Mouse (Mus musculus): ENCODE measurements around the gene Efcab11.

Gene Efcab11

GRCm38 (mm10) chr12:99795921-99796320 is 88.3 kb downstream of the Efcab11 start:
- DNase-seq = no peak

DNA sequence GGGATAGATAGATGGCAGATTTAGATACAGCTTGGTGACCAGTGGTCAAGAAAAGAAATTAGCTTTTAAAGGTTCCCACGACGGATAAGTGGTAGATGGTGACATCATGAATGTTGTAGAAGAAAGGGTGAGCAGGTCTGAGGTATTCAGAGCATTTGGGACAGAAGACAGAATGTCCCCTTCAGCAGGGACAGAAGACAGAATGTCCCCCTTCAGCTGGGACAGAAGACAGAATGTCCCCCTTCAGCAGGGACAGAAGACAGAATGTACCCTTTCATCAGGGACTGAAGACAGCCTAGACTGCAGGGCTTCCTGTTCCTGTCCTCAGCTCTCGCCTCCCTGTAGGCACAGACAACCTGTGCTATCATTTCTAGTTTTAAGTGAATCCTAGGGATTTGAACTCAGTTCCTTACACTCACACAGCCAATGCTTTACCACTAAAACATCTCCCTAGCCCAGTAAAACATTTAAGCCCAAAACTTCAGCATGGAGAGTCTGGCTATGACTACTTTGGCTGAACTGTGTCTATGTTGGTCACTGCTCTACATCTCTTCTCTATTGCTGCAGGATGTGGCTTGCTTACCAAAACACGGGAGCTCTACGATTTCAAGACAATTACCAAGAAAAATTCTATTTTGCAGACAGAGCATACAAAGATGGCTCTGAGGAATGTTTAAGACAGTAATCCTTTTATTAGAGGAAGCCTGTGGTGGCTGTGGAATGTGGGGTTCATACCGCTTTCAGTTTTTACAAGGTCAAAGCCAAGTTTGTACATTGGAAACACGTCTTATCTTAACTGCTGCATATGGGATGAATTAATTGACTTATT is 89.2 kb downstream of the Efcab11 start:
- no peak for DNase-seq

GRCm38 (mm10) chr12:99794158-99794515 is 90.1 kb downstream of the Efcab11 start:
- DNase-seq = peak in 1 of 2 experiments; percentile 12

DNA sequence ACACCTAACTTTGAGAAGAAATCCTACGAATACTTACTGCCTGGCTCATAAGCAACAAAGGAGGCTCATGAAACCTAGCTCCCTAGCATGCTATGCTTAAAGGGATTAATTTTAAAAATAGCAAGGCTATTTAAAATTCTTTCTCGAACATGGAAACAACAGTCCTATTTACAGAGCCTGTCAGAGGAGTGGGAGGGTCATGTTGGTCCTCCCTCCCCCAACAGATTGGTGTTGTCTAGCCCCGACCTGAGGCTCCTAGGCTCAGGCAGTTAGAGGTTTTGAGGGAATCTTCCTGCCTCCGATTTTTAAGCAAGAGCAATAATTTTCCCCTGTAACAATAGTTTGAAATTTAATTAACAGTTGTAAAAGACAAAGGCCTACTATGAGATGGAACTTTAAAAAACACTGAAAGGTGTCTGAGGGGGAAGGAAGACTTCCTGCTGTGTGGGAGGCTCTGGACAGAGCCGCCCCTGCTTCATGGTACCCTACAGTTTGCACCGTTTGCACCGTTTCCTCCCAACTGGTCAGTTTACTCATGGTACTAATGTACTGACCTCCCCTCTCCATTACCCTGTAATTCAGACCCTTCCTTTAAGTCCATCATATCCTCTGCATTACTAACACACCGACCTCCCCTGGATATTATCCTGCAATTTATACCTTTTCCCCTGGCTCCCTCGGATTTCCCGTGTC is 90.6 kb downstream of the Efcab11 start:
- no peak for DNase-seq

GRCm38 (mm10) chr12:99789283-99789960 is 94.8 kb downstream of the Efcab11 start:
- no peak for DNase-seq

DNA sequence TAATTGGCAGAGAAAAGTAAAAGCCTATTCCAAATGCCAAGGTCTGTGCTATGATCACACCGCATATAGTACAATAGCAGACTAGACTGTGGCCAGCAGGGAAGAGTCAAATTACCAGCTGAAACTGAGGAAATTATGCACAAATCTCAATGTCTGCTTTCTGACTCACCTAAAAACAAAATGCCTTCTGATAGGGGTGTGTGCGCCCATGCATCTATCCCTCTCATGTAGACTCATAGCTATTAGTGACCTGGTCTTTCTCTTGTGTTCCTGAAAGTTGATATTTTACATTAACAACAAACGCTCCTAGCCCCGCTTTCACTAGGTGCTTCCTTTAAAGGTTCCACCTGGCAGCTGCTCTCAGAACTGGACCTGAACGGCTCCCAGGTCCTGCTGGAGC is 102.5 kb downstream of the Efcab11 start:
- no peak for DNase-seq

GRCm38 (mm10) chr12:99780396-99780795 is 103.8 kb downstream of the Efcab11 start:
- no peak for DNase-seq

DNA sequence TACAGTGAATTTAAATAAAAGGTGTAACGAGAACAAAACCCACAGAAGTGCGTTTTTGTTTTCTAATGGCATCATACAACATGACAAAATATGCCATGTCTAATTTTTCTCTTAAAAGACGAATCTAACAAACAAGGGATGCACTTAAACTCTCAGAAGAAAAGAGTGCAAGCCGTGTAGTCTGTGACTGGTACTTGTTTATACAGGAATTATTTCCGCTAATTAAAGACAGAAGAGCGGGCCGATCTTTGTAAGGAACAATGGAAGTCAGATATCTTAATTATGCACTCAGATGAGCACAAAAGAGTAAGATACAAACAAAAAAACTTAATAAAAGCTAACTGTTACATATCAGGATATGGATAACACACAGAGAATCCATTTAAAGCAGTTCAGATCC is 104.3 kb downstream of the Efcab11 start:
- no peak for DNase-seq

- DNase-seq = no peak
Observed at GRCm38 (mm10) chr12:99776497-99777139, 107.6 kb downstream of the Efcab11 start.

- DNase-seq = no peak
Observed at GRCm38 (mm10) chr12:99774864-99775263, 109.4 kb downstream of the Efcab11 start.

DNA sequence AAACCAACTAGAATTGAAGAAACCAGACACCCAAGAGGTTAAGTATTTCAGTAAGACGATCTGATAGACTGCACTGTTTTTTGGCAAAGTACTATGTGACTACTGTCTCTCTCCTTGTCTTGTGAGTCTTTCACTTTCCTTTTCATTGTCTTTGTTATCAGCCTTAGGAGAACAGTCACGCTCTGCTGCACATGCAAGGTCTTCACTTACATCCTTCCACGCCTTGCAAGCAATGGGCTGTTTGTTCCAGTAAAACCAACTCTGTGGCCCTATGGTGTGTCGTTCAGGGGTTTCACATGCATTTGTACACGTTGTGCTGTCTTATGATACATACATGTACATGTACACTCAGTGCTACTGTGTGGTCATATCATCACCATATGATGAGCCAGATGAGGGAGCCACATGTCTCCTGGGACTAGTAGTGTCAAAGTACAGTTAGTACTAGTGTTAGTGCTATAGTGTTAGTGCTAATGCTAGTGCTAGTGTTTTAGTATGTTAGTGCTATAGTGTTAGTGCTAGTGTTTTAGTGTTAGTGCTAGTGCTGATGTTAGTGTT is 110.5 kb downstream of the Efcab11 start:
- DNase-seq = no peak

GRCm38 (mm10) chr12:99771018-99771417 is 113.2 kb downstream of the Efcab11 start:
- DNase-seq = no peak

DNA sequence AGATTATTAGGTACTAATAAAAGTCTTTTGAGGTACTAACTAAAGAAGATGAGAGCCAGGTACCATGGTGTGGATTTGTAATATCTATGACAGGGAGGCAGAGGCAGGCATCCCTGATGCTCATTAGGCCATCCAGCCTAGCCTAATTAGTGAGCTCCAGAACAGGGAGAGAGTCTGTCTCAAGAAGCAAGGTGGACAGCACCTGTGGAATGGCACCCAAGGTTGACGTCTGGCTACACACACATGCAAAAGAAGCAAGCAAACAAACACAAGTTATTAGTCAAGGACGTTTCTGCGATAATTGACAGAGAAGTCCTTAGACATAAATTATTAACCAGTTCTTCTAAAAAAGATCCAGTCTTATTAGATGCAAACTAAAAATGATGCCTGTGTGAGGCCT is 114.6 kb downstream of the Efcab11 start:
- DNase-seq = no peak

- no peak for DNase-seq
Observed at GRCm38 (mm10) chr12:99767691-99768090, 116.5 kb downstream of the Efcab11 start.

GRCm38 (mm10) chr12:99765979-99766378 is 118.3 kb downstream of the Efcab11 start:
- DNase-seq = no peak

- no peak for DNase-seq
Observed at GRCm38 (mm10) chr12:99764053-99764452, 120.2 kb downstream of the Efcab11 start.

DNA sequence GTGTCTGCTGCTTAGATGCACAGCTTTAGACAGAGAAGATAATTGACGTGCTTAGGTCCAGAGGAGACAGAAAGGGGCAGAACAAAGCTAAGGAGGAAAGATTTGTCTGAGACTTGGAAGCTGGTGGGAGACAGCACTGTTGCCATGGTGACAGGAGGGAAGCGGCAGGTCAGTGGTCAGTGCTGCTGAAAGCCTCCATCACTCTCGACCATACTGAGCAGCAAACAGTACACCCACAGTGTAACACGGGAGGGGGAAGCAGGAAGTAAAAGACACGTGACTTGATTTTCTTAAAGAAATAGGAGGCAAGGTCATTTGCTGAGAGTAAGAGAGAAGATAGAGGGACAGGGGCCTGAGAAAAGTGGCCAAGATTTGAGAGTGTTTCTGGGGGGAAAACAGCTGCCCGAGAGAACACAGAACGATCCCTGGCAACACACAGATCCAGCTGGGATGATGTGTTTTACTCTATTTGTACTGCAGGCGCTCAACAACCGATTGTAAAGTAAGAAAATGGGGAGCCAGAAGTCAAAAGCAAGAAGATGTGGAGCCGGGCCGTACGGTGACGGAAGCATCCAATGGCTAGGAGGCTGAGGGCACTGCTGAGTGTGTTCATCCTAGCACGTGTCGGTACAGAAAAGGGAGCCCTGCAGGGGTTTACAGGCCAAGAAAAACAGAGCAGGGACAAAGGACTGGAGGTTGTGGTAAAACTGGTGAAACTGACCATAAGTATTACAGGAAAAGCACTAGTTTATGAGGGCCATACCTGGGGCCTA is 126.3 kb downstream of the Efcab11 start:
- DNase-seq = peak; percentile 49 to 62

DNA sequence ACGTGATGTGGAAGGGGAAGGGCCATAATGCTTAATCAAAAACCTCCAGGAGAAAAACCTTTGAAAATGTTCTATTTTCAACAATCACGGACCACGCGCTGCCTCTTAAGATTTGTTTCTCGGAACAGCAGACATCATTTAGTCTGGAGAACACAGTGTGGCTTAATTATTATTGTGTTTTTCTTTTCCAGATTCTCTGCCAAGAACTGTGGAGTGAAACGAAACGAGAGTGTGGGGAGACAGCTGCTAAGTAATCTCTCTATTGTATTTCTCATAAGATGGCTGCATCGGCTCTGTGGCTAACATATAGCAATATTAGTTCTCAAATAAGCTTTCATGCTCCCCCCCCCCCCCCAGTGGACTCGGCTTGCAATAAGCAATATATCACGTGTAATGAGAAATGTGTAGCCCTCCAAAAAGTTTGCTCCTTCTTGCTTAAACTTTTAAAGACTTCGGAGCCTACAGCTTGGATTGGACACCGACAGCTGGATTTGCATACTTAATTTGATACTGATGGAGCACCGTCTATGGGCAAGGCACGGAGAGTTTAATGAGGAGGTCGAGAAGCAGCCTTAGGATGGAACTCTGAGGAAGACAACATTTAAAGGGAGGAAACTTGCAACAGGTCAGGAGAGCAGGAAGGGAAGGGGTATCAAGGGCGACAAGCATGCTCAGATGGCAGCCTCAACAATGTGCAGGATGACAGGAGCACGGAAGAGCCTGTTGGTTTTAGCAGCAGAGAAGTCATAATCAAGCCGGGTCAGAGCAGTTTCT is 127.1 kb downstream of the Efcab11 start:
- peak in 1 of 2 experiments; percentile 9 for DNase-seq

DNA sequence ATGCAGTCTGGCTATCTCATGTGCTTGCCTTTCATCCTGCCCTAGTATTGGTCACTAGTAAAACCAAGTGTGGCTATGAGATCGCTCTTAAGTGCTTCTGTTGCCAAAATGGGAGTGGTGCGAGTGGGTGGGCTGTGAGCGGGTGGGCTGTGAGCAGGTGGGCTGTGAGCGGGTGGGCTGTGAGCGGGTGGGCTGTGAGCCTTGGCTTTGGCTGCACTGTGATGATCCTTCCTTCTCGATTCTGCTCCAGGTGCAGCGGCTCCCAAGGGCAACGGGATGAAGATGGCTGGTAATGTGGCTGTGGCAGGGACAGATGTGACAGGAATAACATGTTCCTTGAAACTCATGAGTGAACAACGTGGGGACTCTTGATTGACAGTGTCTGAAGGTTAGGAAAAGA is 128.0 kb downstream of the Efcab11 start:
- no peak for DNase-seq

DNA sequence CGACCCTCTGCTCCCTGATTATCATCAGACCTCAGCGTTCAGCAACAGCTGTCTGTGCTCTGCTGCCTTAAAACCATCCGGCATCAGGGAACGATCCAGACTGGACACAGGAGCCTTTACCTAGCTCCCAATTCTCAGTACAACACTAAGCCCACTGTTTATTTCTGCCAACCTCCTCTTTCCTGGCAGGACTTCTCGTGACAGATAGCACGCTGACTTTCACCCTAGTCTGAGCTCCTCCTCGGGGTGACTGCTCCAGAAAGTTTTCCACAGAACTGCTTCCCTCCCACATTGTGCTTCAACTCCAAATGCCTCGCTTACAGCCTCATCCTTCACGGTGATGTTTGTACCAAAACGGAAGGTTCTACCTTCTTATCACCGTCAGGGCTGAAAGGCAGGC is 131.3 kb downstream of the Efcab11 start:
- peak in 1 of 2 experiments; percentile 14 for DNase-seq

DNA sequence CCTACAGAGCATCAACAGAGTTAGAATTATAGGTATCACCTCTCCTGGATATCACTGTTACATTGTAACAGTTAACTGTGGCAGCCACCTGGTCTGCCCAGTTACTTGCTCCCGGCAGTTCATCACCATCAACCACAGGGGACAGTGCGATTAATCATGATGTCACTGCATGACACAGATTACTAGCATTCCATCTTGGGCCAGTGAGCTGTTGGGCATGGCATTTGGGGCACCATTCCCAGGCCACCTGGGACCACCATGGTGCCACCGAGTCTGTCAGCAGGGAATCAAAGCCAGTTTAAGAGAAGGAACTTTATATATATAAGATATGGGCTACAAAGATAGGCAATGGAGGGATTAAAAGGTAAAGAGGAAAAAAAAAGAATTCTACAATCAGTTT is 134.8 kb downstream of the Efcab11 start:
- no peak for DNase-seq
